Mouse (Mus musculus) lung, adult 2 months (tissue): ENCODE data around the gene Il20ra.

Experiments
- CTCF ChIP-seq: fragments of 200-500 bp; IDR thresholded peaks from 2 replicates; pipeline ENCODE4 v1.5.1; 2011; ENCODE audit warnings: mild to moderate bottlenecking, low read length, control low read depth; ENCODE audit not compliant: insufficient read depth
- POLR2A ChIP-seq: fragments of 200-500 bp; IDR thresholded peaks from 2 replicates; pipeline ENCODE4 v1.6.1; 2011; ENCODE audit warnings: low read depth, mild to moderate bottlenecking, control low read depth, low read length, borderline replicate concordance; ENCODE audit errors: extremely low read depth

- no peak for TF ChIP-seq POLR2A
- no peak for TF ChIP-seq CTCF
Observed at GRCm38 (mm10) chr10:19746156-19746555, 33.8 kb downstream of the Il20ra start.
